Mouse (Mus musculus): Measurements from ENCODE around the gene Lipc.

DNA sequence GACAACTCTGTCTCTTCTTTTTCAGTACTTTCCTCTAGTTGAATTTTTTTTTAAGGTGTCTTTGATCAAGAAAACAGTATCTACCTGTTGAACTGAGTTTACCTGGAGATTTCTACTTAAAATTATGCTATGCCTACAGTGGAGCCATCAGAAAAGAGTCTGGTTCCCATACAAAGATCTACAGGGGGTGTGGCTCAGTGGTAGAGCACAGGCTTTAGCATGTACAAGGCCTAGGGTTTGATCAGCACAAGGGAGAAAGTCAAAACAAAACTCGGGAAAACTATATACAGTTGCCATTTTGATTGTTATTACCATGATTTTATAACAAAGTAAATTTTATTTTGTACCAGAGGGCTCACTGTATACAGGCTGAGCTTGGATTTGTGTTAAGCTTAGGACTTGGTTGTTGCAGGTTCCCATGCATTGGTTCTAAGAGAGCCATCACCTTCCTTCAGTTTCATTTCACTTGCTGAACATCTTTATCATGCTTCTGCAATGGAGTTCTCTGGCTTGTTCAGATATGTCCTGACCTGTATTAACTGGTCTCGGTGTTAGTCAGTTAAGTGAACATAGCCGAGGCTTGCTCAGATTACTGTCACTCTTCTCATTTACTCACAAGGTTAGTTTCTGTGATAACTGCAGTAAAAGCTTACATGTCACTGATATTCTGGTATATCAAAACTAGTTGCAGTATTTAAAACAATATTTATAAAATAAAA lies 200.4 kb downstream of the Lipc start:
- TF ChIP-seq CTCF (IDR thresholded peaks at IDR 0.05) (no peak), POLR2A (IDR thresholded peaks at IDR 0.05; ENCODE audit: insufficient read depth, low read depth, low read length) (no peak), EP300 (IDR thresholded peaks at IDR 0.05; ENCODE audit: insufficient read depth, low read depth, low read length) (no peak)
